Mouse (Mus musculus) left cerebral cortex, postnatal 36 days (tissue): Measurements from ENCODE around the gene Dkk1. TPM values are rescaled to one million over a fixed set of nuclear protein-coding genes. Genes with fewer than 3 reads are reported as not detected.
"Not testable (repeated sequence)": the region's sequence is repeated elsewhere in the genome, so short reads cannot be mapped to it uniquely, and the experiment has no call there.

Experiments used
- DNase-seq, 2 experiments: peaks; one replicate each; pipeline ENCODE4 v3.0.0; 2021 to 2022; ENCODE audit warnings: low spot score in 2 of 2, mixed read lengths in 1 of 2
- intact Hi-C: fragments of 180-260 bp; cut with DNase I; formaldehyde crosslinking; loops from one replicate; pipeline ENCODE4 v1.15.1; 2025
- total RNA-seq, 2 experiments: library from RNA; stranded (reverse); gene quantifications; 2 replicates each; pipeline ENCODE4 v1.2.3; 2021

Dkk1 gene
- not detected for total RNA-seq

GRCm38 (mm10) chr19:30549044-30549853, at the start of gene Dkk1:
Gene Dkk1, minus strand, starts transcription at chr19:30549665.
- peak in 1 of 2 experiments; percentile 11 for DNase-seq
- intact Hi-C loops, result no loop called here

GRCm38 (mm10) chr19:30586366-30586765, 36.9 kb upstream of the Dkk1 start:
- no peak for DNase-seq
- intact Hi-C loops, result no loop called here

- DNase-seq, result no peak
- intact Hi-C loops, result no loop called here
Observed at GRCm38 (mm10) chr19:30564516-30564915, 15.1 kb upstream of the Dkk1 start.

- no peak for DNase-seq
- intact Hi-C loops, result no loop called here
Observed at GRCm38 (mm10) chr19:30563876-30564275, 14.4 kb upstream of the Dkk1 start.

GRCm38 (mm10) chr19:30558024-30558423, 8.6 kb upstream of the Dkk1 start:
- DNase-seq, result no peak
- intact Hi-C loops, result no loop called here

- intact Hi-C loops, result loop anchor here (2.0 to 5.0 kb wide), 4 partner anchors 187 to 337 kb away; no protein-coding TSS in a partner anchor
- peak; percentile 46 to 55 for DNase-seq
Observed at GRCm38 (mm10) chr19:30554467-30554881, 5.0 kb upstream of the Dkk1 start.

GRCm38 (mm10) chr19:30553740-30554139, 4.3 kb upstream of the Dkk1 start:
- DNase-seq, result no peak
- intact Hi-C loops, result loop anchor here (2.0 to 5.0 kb wide), 4 partner anchors 186 to 336 kb away; no protein-coding TSS in a partner anchor

GRCm38 (mm10) chr19:30552260-30552659, 2.8 kb upstream of the Dkk1 start:
- intact Hi-C loops, result loop anchor here (5.0 kb wide), 3 partner anchors 185 to 335 kb away; no protein-coding TSS in a partner anchor

GRCm38 (mm10) chr19:30549854-30550647, 586 bp upstream of the Dkk1 start:
- no peak for DNase-seq
- intact Hi-C loops, result loop anchor here (5.0 kb wide), 3 partner anchors 183 to 333 kb away; no protein-coding TSS in a partner anchor

More at GRCm38 (mm10) chr19:30552260-30552659, 2.8 kb upstream of the Dkk1 start:
- DNase-seq, result no peak

- no peak for DNase-seq
- intact Hi-C loops, result no loop called here
Observed at GRCm38 (mm10) chr19:30548411-30549043, 938 bp downstream of the Dkk1 start.

GRCm38 (mm10) chr19:30539365-30539941, 10.0 kb downstream of the Dkk1 start:
- intact Hi-C loops, result not testable (repeated sequence)

GRCm38 (mm10) chr19:30516771-30517170, 32.7 kb downstream of the Dkk1 start:
- DNase-seq, result no peak
- intact Hi-C loops, result no loop called here

More at GRCm38 (mm10) chr19:30539365-30539941, 10.0 kb downstream of the Dkk1 start:
- not testable (repeated sequence) for DNase-seq

- no peak for DNase-seq
- intact Hi-C loops, result no loop called here
Observed at GRCm38 (mm10) chr19:30510481-30510880, 39.0 kb downstream of the Dkk1 start.

GRCm38 (mm10) chr19:30505497-30505896, 44.0 kb downstream of the Dkk1 start:
- intact Hi-C loops, result no loop called here
- DNase-seq, result no peak
